Mouse (Mus musculus): ENCODE measurements at regions not wholly inside any gene's neighbourhood (a gene's known extent, or its start where the extent isn't known, plus 50 kb on each side); places are given as distances from the start of the nearest gene placed in this dataset.

DNA sequence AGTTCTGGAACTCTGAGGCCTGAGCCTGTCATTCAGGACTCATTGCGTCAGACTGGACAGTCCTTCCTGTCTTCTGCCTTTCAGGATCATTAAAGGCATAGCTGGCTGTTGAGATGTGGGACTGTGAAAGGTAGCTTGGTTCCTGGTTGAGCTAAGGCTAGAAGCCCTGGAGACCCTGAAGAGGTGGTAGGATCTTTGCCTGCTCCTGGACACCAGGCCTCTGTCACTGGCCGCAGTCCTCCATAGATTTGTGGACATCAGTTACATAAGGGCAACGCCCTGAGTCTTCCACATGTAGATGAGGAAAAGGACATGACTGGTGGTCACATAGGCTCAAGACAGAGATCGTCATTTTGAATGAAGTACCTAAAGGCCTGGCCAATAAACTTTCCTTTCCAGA is 127.9 kb downstream of the Opa1 start:
- DNase-seq (ENCODE audit: low spot score), result no peak

DNA sequence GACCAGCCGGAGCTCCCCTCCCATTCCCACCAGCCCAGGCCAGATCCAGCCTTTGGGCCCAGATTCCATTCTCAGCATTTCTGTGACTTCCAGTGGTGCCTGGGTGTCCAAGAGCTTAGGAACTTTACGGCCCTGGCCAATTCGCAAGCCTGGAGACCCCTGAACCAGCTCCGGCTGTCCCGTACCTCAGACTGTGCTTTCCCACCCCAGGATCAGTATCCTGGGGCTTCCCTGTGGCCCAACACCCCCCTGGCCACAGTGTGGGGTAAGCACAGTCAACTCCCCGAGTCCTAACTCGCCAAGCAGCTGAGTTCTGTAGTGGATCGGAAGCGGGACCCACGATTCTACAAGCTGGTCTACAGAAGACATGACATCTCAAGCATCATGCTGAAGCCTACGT is 128.5 kb downstream of the Opa1 start:
- DNase-seq (ENCODE audit: low spot score), result no peak

DNA sequence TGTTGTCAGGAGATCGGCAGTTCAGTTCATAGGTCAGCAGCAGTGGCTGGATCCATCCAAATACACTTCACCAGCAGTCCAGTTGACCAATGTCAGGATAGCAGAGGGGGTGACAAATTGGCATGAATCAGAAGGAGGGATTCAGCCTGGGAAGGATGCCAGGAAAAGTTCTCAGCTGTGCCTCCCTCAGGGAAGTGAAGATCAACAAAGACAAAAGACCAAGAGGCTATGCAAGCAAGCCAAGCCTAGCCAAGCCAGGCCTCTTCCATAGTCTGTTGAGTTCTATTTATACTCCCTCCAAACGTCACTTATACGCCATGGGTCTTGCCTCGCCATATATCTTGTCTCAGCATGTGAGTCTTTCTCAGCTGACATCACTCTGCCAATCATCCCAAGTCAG is 129.9 kb downstream of the Opa1 start:
- DNase-seq (ENCODE audit: low spot score), result no peak

DNA sequence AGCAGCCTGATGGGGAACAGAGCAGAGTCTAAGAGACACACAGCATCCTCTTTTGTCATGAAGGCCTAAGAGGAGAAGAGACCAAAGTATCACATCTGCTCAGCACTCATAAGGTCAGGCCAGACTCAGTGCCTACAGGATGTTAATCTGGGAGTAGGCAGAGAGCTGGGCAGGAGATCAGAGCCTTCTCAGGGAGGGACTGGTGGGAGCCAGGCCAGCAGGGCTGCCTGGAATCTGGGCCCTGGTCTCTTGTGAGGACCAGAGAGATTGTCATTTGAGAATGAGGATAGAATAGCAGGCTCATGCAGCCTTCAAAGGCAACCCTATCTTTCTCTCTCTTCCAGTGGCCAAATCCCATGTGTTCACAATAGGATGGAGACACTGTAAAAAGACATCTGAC is 132.3 kb downstream of the Opa1 start:
- no peak for DNase-seq (ENCODE audit: low spot score)

DNA sequence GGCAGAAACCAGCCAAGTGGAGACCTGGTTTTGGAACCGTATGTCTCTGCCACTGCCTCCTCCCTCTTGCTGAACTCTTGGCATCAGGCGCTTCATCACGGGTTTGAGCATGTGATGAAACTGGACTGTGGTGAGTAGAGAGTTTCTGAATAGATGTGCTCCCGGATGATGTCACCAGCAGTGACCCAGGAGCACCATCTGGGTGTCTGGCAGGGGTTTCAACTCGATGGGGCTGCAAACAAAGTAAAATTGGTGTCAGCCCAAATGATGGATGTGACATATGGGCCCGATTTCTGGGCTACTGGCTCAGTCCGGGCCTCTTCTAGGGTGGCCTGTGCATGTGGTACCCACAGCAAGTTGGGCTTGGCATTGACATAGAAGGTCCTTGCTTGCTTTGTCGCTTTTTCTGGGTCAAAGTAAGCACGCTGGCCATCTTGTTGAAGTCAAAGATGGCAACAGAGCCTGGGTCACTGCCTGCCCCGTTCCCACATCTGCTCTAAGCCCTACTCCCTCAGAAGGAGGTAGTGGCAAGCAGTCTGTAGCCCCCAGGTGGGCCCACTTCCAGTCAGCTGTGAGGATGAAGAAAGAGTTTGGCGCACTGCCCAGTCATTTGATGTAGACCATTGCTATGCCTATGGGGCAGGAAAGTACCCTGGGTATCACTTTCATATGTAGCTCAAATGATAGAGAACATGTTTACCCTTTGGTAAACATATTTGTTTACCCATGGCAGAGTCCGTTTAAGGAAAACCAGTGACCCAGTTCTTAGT is 133.0 kb downstream of the Opa1 start:
- no peak for DNase-seq (ENCODE audit: low spot score)

DNA sequence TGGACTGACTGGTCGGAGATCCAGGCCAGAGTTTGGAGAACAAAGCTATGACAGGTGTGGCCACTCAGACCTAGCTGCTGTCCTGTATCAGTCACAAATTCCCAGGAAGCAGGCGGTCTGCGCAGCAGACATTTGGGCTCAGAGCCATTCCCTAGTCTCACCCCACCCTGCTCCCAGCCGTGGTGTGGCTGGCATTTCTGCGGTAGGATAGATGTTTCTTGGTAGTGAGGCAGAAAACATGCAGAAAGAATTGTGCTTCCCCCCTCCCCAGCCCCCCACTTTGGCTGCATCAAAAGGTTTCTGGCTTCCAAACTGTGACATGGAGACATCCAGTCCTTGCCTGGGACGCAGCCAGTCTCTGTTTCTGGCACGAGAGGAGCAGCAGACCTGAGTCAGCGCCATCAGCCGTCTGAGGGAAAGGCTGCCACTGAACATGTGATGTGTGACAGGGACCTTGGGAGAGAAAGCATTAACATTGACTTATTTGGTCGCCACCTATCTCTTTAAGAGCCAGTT is 135.5 kb downstream of the Opa1 start:
- peak; percentile 53 for DNase-seq (ENCODE audit: low spot score)

DNA sequence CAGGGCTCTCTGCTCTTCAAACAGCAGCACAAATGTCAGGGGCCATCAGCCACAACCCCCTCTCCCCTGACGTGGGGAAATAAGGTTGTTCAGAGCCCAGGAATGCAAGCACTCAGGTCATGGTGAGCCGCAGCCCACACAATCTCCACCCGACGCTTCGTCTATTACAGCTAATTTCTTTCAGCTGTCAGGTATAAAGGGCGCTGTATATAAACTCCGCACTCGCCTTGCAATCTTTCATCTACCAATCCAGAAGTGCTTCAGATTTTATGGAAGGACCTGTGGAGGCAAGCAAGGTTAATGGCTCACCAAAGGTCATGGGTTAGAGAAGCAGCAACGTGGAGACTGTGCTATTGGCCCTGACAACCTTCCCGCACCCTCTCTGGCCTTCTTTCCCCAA is 139.8 kb downstream of the Opa1 start:
- peak; percentile 74 for DNase-seq (ENCODE audit: low spot score)

DNA sequence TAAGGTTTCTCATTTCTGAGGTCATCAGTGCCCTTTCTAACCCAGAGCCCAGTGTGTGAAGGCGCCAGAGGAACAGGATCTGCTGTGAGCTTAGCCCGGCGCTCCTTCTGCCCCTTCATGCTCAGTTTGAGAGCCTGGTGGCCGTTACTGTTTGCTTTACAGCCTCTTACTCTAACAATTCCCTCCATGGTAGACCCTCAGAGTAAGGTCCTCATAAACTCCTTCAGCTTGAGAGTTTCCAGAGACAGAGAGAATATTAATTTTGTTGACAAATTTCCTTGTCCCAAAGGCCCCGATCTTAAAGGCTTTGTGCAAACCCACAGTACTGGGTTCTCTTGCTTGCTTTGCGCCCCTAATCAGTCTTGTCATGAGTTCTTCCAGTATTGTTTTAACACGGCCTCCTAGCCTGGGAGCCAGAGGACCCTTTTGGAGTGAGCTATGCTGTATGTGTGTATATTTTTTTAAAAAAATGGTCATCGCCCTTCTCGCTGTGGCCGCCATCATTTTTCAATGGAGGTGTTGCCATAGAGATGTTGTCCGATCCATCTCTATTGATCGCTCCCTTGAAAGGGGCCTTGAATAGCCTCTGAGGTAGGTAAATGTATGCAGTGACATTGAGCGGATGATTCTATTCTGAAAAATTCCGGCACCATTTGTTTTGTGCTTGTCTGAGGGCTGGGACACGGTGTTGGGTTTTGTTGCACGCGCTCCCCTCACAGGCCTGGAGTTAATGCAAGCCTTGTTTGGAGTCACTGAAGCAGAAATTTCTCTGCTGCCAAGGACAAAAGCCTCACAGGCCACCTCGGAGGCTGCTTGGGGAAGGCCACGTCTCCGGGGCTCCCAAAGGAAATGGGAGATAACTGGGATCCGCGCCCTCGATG is 140.7 kb downstream of the Opa1 start:
- DNase-seq (ENCODE audit: low spot score), result no peak

DNA sequence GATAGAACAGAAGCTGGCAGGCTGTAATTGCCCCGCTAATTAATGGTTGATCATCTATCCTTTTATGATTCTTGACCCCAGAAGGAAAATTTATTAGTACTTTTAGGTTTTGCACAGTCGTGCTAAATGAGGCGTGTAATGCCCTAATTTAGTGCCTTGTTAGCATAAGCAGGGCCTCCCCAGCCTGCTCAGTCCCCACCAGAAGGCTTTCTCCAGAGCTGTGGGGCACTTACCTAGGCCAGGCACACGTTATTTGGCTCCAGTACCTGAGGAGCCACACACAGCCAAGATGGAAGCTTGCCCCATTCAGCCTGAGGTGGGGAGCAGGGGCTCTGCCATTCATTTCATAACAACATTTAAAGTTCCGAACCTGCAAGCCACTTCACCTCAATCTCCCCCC is 146.0 kb downstream of the Opa1 start:
- no peak for DNase-seq (ENCODE audit: low spot score)

DNA sequence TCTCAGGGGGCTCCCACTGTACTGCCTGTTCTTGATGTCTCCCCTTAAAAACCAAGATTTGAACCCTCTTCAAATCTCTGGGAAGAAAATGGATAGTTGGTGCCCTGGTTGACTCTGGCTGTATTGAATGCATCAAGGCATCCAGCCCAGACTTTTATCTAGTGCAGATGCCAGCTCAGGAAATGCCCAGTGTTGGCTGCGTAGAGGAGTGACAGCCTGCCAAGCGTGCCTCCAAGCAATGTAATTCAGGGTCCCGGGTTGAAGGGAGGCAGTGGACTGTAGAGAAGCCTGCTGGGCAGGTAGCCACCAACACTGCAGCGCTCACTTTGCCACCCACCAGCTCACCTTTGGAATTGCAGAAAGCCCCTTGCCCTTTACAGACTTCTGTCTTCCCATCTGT is 146.4 kb downstream of the Opa1 start:
- DNase-seq (ENCODE audit: low spot score), result no peak

DNA sequence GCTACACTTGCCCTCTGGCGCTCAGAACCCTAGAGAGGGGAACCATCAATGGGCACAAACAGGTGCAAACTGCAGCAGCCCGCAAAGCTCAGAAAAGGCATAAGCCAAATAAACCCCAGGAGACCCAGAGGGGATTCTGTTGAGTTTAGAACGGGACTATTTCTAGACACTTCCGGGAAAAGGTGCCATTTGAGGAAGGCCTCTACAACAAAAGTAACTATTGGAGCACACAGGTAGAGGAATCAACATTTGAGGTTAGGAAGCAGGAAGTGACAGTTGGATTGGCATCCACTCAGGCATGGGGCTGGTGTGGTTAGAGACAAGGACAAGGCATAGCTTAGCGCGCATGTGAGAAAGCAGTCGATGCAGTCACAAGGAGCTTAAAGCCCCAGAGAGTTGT is 148.3 kb downstream of the Opa1 start:
- no peak for DNase-seq (ENCODE audit: low spot score)

DNA sequence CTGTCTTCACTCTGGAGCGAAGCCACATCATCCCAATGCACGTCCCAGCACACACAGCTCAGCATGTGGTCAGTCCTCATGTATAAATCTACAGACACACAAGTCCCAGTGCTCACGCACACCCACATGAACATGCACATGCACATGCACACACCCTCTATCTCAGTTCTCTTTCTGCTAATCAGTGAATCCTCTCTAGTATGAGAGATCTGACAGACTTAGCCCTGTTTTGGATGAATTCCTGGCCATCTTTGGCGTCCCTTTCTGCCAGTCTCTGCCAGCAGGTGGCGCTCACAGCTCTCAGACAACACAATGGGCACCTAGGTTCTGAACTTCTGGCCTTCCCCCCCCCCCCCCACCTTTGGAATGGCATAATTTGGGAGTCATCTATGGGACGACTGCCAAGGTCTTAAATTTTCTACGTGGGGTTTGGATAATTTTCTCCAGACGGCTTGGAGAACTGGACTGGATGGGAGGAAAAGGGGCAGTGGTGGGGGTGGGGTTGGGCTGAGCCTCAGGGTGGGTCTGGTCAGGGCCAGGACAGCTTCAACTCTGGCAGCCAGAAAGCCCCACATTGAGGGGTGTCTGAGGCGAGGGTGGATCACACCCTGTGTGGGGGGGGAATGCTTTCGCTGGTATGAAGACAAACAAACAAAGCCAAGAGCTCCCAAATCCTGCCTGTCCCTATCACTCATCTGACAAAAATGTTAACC is 149.8 kb downstream of the Opa1 start:
- peak; percentile 60 for DNase-seq (ENCODE audit: low spot score)

DNA sequence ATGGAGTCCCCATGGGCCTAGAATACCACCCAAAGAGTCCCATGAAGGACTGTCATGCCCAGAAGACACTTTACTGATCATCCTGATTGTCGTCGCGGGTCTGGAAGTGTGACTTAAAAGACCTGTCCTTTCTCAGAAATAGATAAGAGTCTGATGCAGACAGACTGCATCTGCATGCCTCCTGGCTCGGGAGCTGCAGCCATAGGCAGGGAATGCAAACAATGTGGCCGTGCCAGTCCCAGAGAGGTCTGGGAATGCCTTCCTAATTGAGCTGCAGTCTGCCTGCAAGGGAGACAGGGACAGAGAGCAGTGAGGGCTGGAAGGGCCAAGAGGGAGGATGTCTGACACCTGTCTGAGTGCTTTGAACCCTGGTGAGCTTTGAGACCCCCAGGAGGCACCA is 150.9 kb downstream of the Opa1 start:
- DNase-seq (ENCODE audit: low spot score), result no peak

DNA sequence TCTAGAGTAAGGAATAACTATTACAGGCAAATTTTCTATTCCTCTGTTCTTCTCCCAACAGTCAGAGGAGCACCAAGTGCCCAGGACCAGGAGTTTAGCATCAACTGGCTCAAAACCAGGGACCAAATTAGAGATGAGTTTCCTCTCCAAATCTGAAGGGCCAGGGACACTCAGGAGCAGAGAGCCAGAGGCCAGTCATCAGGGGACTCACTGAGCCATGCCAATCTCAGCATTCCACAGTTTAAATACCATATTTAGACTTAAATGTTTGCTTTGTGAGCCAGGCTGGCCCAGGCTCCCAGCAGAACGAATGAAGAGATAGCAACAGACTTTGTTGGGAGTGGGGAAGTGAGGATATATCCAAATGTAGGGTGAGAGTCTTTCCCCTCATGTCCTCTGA is 153.8 kb downstream of the Opa1 start:
- DNase-seq (ENCODE audit: low spot score), result no peak

DNA sequence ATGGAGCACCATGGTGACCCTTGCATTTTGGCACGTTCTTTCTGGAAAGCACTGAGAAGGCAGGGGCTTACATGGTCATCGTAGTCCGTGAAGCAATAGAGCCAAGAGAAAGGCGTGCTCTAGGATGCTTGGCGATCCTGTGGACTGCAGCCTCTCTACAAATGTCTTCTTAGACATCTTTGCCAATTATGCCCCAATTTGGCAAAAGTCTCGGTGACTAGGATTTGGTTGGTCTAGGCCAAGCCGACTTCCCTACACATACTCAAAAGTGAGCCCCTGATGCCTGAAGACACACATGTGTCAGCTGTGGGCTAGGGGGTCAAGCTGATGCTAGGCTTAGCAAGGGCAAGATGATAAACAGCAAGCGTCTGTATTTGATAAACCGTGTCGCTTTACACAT is 154.7 kb downstream of the Opa1 start:
- no peak for DNase-seq (ENCODE audit: low spot score)

DNA sequence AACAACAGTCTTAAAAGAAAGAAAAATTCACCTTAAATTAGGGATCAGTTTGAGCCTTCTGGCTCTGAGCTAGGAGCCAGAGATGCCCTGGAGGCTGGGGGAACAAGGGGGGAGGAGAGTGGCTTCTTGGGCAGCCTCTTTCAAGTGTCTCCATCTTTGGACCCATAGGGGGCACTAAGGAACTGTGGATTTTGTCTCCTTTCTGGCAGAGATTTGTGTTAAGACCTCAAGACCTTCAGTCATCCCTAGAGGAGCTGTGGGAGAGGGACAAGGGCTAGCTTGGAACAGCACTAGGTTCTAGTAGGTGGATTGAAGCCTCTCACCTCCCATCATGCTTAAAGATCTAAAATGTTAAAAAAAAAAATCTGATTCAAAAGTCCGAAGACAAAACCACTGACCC is 155.2 kb downstream of the Opa1 start:
- peak; percentile 71 for DNase-seq (ENCODE audit: low spot score)

DNA sequence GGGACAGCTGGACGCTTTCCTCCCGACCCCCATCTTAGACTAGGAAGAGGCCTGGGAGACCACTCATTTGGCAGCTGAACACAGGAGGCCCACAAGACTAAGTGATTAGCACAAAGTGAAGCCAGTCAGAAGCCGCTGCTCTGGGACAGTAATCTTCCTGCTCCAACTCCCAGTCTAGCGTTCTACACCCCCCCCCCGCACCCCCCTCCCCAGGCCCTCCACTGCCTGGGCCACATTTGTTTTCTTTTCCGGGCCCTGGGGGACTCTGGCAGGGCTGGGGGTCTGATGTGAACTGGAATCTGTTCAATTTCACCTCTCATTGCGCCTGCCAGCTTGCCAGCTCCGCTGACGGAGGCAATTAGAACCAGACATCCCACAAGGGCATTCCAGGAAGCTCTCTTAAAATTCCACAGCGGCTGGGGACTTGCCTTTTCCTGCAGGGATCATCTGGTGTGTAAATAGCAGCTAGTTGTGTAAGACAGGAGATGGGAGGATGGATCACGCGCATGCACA is 155.7 kb downstream of the Opa1 start:
- peak; percentile 81 for DNase-seq (ENCODE audit: low spot score)

DNA sequence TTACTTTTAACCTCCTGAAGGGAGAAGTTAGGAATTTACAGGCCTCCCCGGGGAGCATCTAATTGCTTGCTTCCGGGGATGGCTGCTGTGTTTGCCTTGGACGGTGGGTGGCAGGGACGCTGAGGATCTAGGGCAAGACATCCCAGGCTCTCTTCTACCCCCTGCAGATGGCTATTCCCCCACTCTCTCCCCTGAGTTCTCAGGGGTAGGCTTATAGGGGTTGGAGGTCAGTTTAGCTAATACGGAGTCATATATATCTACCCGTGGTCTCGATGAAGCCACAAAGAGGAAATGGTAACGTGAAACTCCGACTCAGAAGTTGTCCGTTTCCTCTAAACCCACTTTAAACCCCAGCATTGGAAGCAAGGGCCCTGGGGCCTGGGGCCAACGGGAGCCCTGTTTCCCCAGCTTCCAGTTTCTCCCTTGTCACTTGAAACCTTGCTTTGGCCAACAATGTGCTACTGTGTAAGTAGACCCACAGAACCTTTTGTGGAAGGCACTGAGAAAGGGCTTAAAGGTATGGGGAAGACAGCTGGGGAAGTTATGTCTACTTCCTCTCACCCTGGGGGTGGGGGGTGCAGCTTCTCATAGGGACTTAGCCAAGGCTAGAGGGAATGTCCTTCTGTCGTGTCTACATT is 156.4 kb downstream of the Opa1 start:
- DNase-seq (ENCODE audit: low spot score), result no peak

DNA sequence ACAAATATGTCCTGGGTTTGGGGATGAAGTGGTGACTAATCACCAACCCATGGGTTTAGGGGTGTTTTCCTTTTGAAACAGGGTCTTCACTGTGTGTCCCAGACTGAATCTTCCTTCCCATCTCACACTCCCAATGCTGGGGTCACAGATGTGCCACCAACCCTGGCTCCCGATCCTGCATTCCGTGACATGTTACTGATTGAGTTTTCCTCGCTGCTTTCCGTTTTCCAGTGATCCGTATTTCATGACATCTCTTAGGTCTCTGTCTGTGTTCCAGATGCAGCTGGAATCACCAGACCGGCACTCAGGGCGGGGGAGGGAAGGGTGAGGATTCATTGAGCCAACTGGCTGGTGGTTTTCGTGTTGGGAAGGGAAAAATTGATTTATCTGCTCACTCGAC is 157.1 kb downstream of the Opa1 start:
- no peak for DNase-seq (ENCODE audit: low spot score)

DNA sequence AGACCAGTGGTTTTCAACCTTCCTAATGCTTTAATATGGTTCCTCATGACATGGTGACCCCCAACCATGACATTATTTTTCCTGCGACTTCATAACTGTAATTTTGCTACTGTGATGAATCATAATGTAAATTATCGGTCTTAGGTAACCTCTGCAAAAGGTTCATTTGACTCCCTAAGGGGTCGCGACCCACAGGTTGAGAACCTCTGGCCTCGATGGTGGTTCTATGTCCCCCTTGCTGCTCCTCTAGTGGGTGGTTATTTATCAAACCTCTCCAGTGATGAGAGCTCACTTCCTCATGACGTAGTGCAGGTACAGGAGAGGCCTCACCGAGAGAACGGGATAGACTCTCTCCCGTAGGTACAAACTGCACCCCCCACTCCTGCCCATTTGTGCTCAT is 158.9 kb downstream of the Opa1 start:
- no peak for DNase-seq (ENCODE audit: low spot score)

DNA sequence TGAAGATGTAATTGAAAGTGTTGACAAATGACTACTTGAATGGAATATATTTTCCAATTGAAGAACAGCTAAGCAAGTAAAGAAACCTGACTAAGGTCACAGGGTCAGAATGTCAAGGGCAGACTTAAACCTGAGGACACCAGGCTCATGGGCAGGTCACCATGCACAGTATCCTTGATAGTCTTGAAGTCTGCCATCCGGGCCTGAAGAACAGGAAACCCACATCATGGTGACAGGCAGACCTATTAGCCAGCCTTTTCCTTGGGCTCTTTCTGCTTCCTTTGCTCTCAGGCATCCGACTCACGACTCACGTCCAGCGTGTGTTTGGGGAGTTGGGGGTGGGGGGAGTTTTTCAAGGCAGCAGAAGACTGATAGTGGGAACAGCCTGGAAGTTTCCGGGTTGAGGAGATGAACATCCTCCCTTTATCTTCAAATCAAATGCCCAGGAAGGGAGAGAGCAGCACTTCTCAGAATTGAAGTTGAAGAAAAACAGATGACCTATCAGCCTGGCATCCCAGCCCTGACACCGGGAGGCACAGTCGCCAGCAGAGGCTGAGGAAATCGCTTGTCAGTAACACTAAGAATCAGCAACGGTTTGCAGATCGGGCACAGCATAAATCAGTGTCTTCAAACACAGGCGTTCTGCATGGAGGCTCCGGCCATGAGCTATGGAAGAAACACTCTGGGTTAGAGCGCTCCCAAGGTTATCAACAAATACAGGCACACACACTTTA is 163.5 kb downstream of the Opa1 start:
- DNase-seq (ENCODE audit: low spot score), result peak; percentile 50
